Mouse (Mus musculus): ENCODE measurements at regions not wholly inside any gene's neighbourhood (a gene's known extent, or its start where the extent isn't known, plus 50 kb on each side); places are given as distances from the start of the nearest gene placed in this dataset.

- TF ChIP-seq CTCF (IDR thresholded peaks at IDR 0.05; ENCODE audit: low read depth): no peak
- TF ChIP-seq EP300 (IDR thresholded peaks at IDR 0.05; ENCODE audit: low read depth): no peak
- H3K36me3 ChIP-seq (replicated peaks; ENCODE audit: control insufficient read depth, insufficient read depth, low read depth): no peaks in the 10 kb centered on the region
- H3K9me3 ChIP-seq (ENCODE audit: control insufficient read depth, low read length): no peaks in the 10 kb centered on the region
- WGBS (ENCODE audit: insufficient replicate concordance): 62% methylated on average over 9 of the region's 9 CpGs
- H3K9ac ChIP-seq (replicated peaks): no peak overlapping the region
- no peaks in the 10 kb centered on the region for H3K27me3 ChIP-seq (ENCODE audit: control insufficient read depth, insufficient read depth, low read length)
- DNase-seq (ENCODE audit: low read depth in 3 of 3, low spot score in 3 of 3) (no peak), ATAC-seq (ENCODE audit: insufficient read depth) (no peak)
- H3K27ac ChIP-seq: no peak overlapping the region
- H3K4me3 ChIP-seq (ENCODE audit: insufficient read depth in 1 of 2, low read depth in 2 of 2, low read length in 2 of 2): no peak overlapping the region
- H3K4me2 ChIP-seq (ENCODE audit: low read depth): no peak overlapping the region
- H3K4me1 ChIP-seq (replicated peaks; ENCODE audit: control insufficient read depth in 2 of 2, insufficient read depth in 2 of 2, low read length in 1 of 2): no peaks in the 10 kb centered on the region
Measured at GRCm38 (mm10) chr8:116067182-116067977, 359.8 kb upstream of the Maf start.

DNA sequence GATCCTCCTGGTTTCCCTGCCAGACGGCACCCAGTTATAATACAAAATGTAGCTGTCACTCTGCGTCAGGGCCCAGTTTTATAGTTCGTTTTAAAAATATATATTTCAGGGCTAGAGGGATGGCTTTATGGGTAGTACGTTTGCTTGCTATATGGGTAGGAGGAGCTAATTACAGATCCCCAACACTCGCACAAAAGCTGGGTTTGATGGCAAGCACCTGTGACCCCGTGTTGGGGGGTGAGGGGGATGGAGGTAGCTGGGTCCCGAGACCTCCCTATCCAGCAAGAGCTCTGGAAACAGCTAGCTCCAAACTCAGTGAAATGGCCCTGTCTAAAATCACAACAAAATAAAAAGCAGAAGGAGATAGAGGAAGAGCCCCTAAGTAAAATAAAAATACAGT lies 358.3 kb upstream of the Maf start:
- no peaks in the 10 kb centered on the region for H3K4me1 ChIP-seq (replicated peaks; ENCODE audit: control insufficient read depth in 2 of 2, insufficient read depth in 2 of 2, low read length in 1 of 2)
- H3K4me3 ChIP-seq (ENCODE audit: insufficient read depth in 1 of 2, low read depth in 2 of 2, low read length in 2 of 2): no peak overlapping the region
- no peak overlapping the region for H3K9ac ChIP-seq (replicated peaks)
- DNase-seq (ENCODE audit: low read depth in 3 of 3, low spot score in 3 of 3) (no peak), ATAC-seq (ENCODE audit: insufficient read depth) (no peak)
- no peaks in the 10 kb centered on the region for H3K27me3 ChIP-seq (ENCODE audit: control insufficient read depth, insufficient read depth, low read length)
- H3K27ac ChIP-seq: no peak overlapping the region
- H3K9me3 ChIP-seq (ENCODE audit: control insufficient read depth, low read length): no peaks in the 10 kb centered on the region
- no peak for TF ChIP-seq EP300 (IDR thresholded peaks at IDR 0.05; ENCODE audit: low read depth)
- 69% methylated on average over 7 of the region's 7 CpGs for WGBS (ENCODE audit: insufficient replicate concordance)
- H3K4me2 ChIP-seq (ENCODE audit: low read depth): no peak overlapping the region
- H3K36me3 ChIP-seq (replicated peaks; ENCODE audit: control insufficient read depth, insufficient read depth, low read depth): no peaks in the 10 kb centered on the region

- Histone ChIP-seq H3K9ac (replicated peaks) (no peak overlapping the region), H3K4me1 (replicated peaks; ENCODE audit: control insufficient read depth in 2 of 2, insufficient read depth in 2 of 2, low read length in 1 of 2) (no peaks in the 10 kb centered on the region), H3K27ac (no peak overlapping the region), H3K27me3 (ENCODE audit: control insufficient read depth, insufficient read depth, low read length) (no peaks in the 10 kb centered on the region), H3K4me3 (ENCODE audit: insufficient read depth in 1 of 2, low read depth in 2 of 2, low read length in 2 of 2) (no peak overlapping the region), H3K4me2 (ENCODE audit: low read depth) (no peak overlapping the region), H3K36me3 (replicated peaks; ENCODE audit: control insufficient read depth, insufficient read depth, low read depth) (no peaks in the 10 kb centered on the region), H3K9me3 (ENCODE audit: control insufficient read depth, low read length) (no peaks in the 10 kb centered on the region)
- ATAC-seq (ENCODE audit: insufficient read depth): no peak
- WGBS (ENCODE audit: insufficient replicate concordance): 73% methylated on average over 7 of the region's 7 CpGs
- DNase-seq (ENCODE audit: low read depth in 3 of 3, low spot score in 3 of 3): no peak
- no peak for TF ChIP-seq CTCF (IDR thresholded peaks at IDR 0.05; ENCODE audit: low read depth)
- no peak for TF ChIP-seq EP300 (IDR thresholded peaks at IDR 0.05; ENCODE audit: low read depth)
Measured at GRCm38 (mm10) chr8:116065327-116065726, 357.7 kb upstream of the Maf start.

DNA sequence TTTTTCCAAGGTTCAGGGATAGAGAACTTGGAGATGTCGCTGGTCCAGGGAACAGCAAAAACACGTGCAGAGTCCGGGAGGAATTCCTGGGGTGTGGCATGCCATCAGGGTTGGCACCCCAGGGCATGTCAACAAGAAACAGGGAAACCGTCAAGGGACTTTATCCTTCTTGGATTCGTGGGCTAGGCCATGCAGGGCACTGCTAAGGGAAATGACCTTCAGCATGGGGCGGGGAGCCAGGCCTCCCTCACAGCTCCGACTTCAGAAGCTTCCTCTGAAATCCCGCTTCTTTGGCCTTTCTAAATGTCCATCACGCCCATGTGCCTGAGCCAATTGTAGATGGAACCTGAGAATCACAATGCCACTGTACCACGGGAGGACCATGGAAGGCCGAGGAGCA lies 357.0 kb upstream of the Maf start:
- 68% methylated on average over 11 of the region's 11 CpGs for WGBS (ENCODE audit: insufficient replicate concordance)
- DNase-seq (ENCODE audit: low read depth in 3 of 3, low spot score in 3 of 3): no peak
- no peak for TF ChIP-seq CTCF (IDR thresholded peaks at IDR 0.05; ENCODE audit: low read depth)
- TF ChIP-seq EP300 (IDR thresholded peaks at IDR 0.05; ENCODE audit: low read depth): no peak

GRCm38 (mm10) chr8:116063541-116063940 lies 355.9 kb upstream of the Maf start:
- Histone ChIP-seq H3K27me3 (ENCODE audit: control insufficient read depth, insufficient read depth, low read length) (no peaks in the 10 kb centered on the region), H3K4me1 (replicated peaks; ENCODE audit: control insufficient read depth in 2 of 2, insufficient read depth in 2 of 2, low read length in 1 of 2) (no peaks in the 10 kb centered on the region), H3K27ac (no peak overlapping the region), H3K9ac (replicated peaks) (no peak overlapping the region), H3K36me3 (replicated peaks; ENCODE audit: control insufficient read depth, insufficient read depth, low read depth) (no peaks in the 10 kb centered on the region), H3K4me2 (ENCODE audit: low read depth) (no peak overlapping the region), H3K4me3 (ENCODE audit: insufficient read depth in 1 of 2, low read depth in 2 of 2, low read length in 2 of 2) (no peak overlapping the region), H3K9me3 (ENCODE audit: control insufficient read depth, low read length) (no peaks in the 10 kb centered on the region)
- 61% methylated on average over 5 of the region's 5 CpGs for WGBS (ENCODE audit: insufficient replicate concordance)
- DNase-seq (ENCODE audit: low read depth in 3 of 3, low spot score in 3 of 3) (no peak), ATAC-seq (ENCODE audit: insufficient read depth) (no peak)
- TF ChIP-seq CTCF (IDR thresholded peaks at IDR 0.05; ENCODE audit: low read depth) (no peak), EP300 (IDR thresholded peaks at IDR 0.05; ENCODE audit: low read depth) (no peak)

More for the DNA sequence above, 357.0 kb upstream of the Maf start:
- H3K36me3 ChIP-seq (replicated peaks; ENCODE audit: control insufficient read depth, insufficient read depth, low read depth): no peaks in the 10 kb centered on the region
- no peaks in the 10 kb centered on the region for H3K27me3 ChIP-seq (ENCODE audit: control insufficient read depth, insufficient read depth, low read length)
- H3K9ac ChIP-seq (replicated peaks): no peak overlapping the region
- ATAC-seq (ENCODE audit: insufficient read depth): no peak
- no peaks in the 10 kb centered on the region for H3K9me3 ChIP-seq (ENCODE audit: control insufficient read depth, low read length)
- H3K4me1 ChIP-seq (replicated peaks; ENCODE audit: control insufficient read depth in 2 of 2, insufficient read depth in 2 of 2, low read length in 1 of 2): no peaks in the 10 kb centered on the region
- H3K27ac ChIP-seq: no peak overlapping the region
- H3K4me2 ChIP-seq (ENCODE audit: low read depth): no peak overlapping the region
- H3K4me3 ChIP-seq (ENCODE audit: insufficient read depth in 1 of 2, low read depth in 2 of 2, low read length in 2 of 2): no peak overlapping the region

All from liver, embryonic 14.5 days (tissue).